Mouse (Mus musculus): ENCODE measurements around the gene Ucp3. TPM values are rescaled to one million over a fixed set of nuclear protein-coding genes. Genes with fewer than 3 reads are reported as not detected.

Ucp3 gene
- total and polyA plus RNA-seq, 2 experiments from 2014 or later = 0.16 TPM; not detected in 1

GRCm38 (mm10) chr7:100533503-100533902 lies 60.7 kb downstream of the Ucp3 start:
- H3K9me3 ChIP-seq (ENCODE audit: low read length) = no peaks in the 10 kb centered on the region
- H3K9ac ChIP-seq (replicated peaks; ENCODE audit: low read length, poor library complexity, severe bottlenecking) = no peak overlapping the region
- no peak overlapping the region for H3K4me2 ChIP-seq (ENCODE audit: low read depth, low read length, poor library complexity, severe bottlenecking)
- no peaks in the 10 kb centered on the region for H3K36me3 ChIP-seq (ENCODE audit: insufficient read depth, low read length)
- no peaks in the 10 kb centered on the region for H3K27me3 ChIP-seq (ENCODE audit: insufficient read depth, low read length)
- 68% methylated on average over 2 of the region's 2 CpGs for WGBS
- DNase-seq (ENCODE audit: low spot score) (no peak), ATAC-seq (ENCODE audit: low FRiP score) (no peak)
- no peaks in the 10 kb centered on the region; the same call in 1 of the 2 replicates for H3K4me1 ChIP-seq (ENCODE audit: insufficient read depth, low read length)
- no peak overlapping the region for H3K27ac ChIP-seq (ENCODE audit: low read depth, low read length)
- no peak overlapping the region for H3K4me3 ChIP-seq (ENCODE audit: low read depth, low read length)
- TF ChIP-seq CTCF (IDR thresholded peaks at IDR 0.05) = no peak

- WGBS = 75% methylated on average over 3 of the region's 3 CpGs
- no peak overlapping the region for H3K4me2 ChIP-seq (ENCODE audit: low read depth, low read length, poor library complexity, severe bottlenecking)
- no peaks in the 10 kb centered on the region for H3K27me3 ChIP-seq (ENCODE audit: insufficient read depth, low read length)
- DNase-seq (ENCODE audit: low spot score) (no peak), ATAC-seq (ENCODE audit: low FRiP score) (no peak)
- H3K4me1 ChIP-seq (ENCODE audit: insufficient read depth, low read length) = no peaks in the 10 kb centered on the region; the same call in 1 of the 2 replicates
- H3K9ac ChIP-seq (replicated peaks; ENCODE audit: low read length, poor library complexity, severe bottlenecking) = no peak overlapping the region
- no peaks in the 10 kb centered on the region for H3K9me3 ChIP-seq (ENCODE audit: low read length)
- no peak for TF ChIP-seq CTCF (IDR thresholded peaks at IDR 0.05)
- H3K27ac ChIP-seq (ENCODE audit: low read depth, low read length) = no peak overlapping the region
- H3K4me3 ChIP-seq (ENCODE audit: low read depth, low read length) = no peak overlapping the region
- H3K36me3 ChIP-seq (ENCODE audit: insufficient read depth, low read length) = peaks cover 2% of the 10 kb centered on the region; the same call in 1 of the 2 replicates
These were observed 61.4 kb downstream of the Ucp3 start for GRCm38 (mm10) chr7:100534216-100534615.

- H3K4me3 ChIP-seq (ENCODE audit: low read depth, low read length) = no peak overlapping the region
- DNase-seq (ENCODE audit: low spot score) = no peak
- no peak overlapping the region for H3K4me2 ChIP-seq (ENCODE audit: low read depth, low read length, poor library complexity, severe bottlenecking)
- ATAC-seq (ENCODE audit: low FRiP score) = no peak
- no peaks in the 10 kb centered on the region for H3K27me3 ChIP-seq (ENCODE audit: insufficient read depth, low read length)
- TF ChIP-seq CTCF (IDR thresholded peaks at IDR 0.05) = no peak
- WGBS = 77% methylated on average over 2 of the region's 2 CpGs
- peaks cover 10% of the 10 kb centered on the region; the same call in 1 of the 2 replicates for H3K36me3 ChIP-seq (ENCODE audit: insufficient read depth, low read length)
- no peak overlapping the region for H3K9ac ChIP-seq (replicated peaks; ENCODE audit: low read length, poor library complexity, severe bottlenecking)
- no peaks in the 10 kb centered on the region; the same call in 1 of the 2 replicates for H3K4me1 ChIP-seq (ENCODE audit: insufficient read depth, low read length)
- no peaks in the 10 kb centered on the region for H3K9me3 ChIP-seq (ENCODE audit: low read length)
- H3K27ac ChIP-seq (ENCODE audit: low read depth, low read length) = no peak overlapping the region
These were observed 63.0 kb downstream of the Ucp3 start for GRCm38 (mm10) chr7:100535831-100536230.

Other genes starting within 250 kb of the Ucp3 start
- 188 and 214 TPM in 2 replicates for gene Pgm2l1, start 245.6 kb upstream of the Ucp3 start, total RNA-seq (2014; rRNA removed)
- 38.6 and 46.2 TPM in 2 replicates for gene Pgm2l1, start 245.6 kb upstream of the Ucp3 start, polyA plus RNA-seq (2015; fragmentation: Nextera tagmentation; extraction: Ambion mirVana)
- 6.4 and 7.7 TPM in 2 replicates for gene P4ha3, start 187.5 kb upstream of the Ucp3 start, total RNA-seq (2014; rRNA removed)
- gene P4ha3, start 187.5 kb upstream of the Ucp3 start, polyA plus RNA-seq (2015; fragmentation: Nextera tagmentation; extraction: Ambion mirVana) = 2.6 and 3.9 TPM in 2 replicates
- gene C2cd3, start 100.8 kb upstream of the Ucp3 start, total RNA-seq (2014; rRNA removed) = 22.2 and 26.6 TPM in 2 replicates
- gene C2cd3, start 100.8 kb upstream of the Ucp3 start, polyA plus RNA-seq (2015; fragmentation: Nextera tagmentation; extraction: Ambion mirVana) = 8.1 and 8.5 TPM in 2 replicates
- 159 and 172 TPM in 2 replicates for gene Ppme1, start 100.7 kb upstream of the Ucp3 start, total RNA-seq (2014; rRNA removed)
- 149 and 161 TPM in 2 replicates for gene Ppme1, start 100.7 kb upstream of the Ucp3 start, polyA plus RNA-seq (2015; fragmentation: Nextera tagmentation; extraction: Ambion mirVana)
- 93.0 and 118 TPM in 2 replicates for gene Ucp2, start 20.3 kb downstream of the Ucp3 start, total RNA-seq (2014; rRNA removed)
- 99.5 and 99.9 TPM in 2 replicates for gene Ucp2, start 20.3 kb downstream of the Ucp3 start, polyA plus RNA-seq (2015; fragmentation: Nextera tagmentation; extraction: Ambion mirVana)
- gene Dnajb13, start 42.0 kb downstream of the Ucp3 start, total RNA-seq (2014; rRNA removed) = 4.1 and 4.3 TPM in 2 replicates
- gene Dnajb13, start 42.0 kb downstream of the Ucp3 start, polyA plus RNA-seq (2015; fragmentation: Nextera tagmentation; extraction: Ambion mirVana) = 2.9 and 3.2 TPM in 2 replicates
- gene Coa4, start 64.1 kb downstream of the Ucp3 start, total RNA-seq (2014; rRNA removed) = 3.9 and 7.5 TPM in 2 replicates
- gene Coa4, start 64.1 kb downstream of the Ucp3 start, polyA plus RNA-seq (2015; fragmentation: Nextera tagmentation; extraction: Ambion mirVana) = 5.7 and 6.5 TPM in 2 replicates
- gene Rab6a, start 134.4 kb downstream of the Ucp3 start, total RNA-seq (2014; rRNA removed) = 289 and 352 TPM in 2 replicates
- 340 and 363 TPM in 2 replicates for gene Rab6a, start 134.4 kb downstream of the Ucp3 start, polyA plus RNA-seq (2015; fragmentation: Nextera tagmentation; extraction: Ambion mirVana)
- gene Mrpl48, start 135.3 kb downstream of the Ucp3 start, total RNA-seq (2014; rRNA removed) = 33.9 and 47.8 TPM in 2 replicates
- 89.8 and 91.5 TPM in 2 replicates for gene Mrpl48, start 135.3 kb downstream of the Ucp3 start, polyA plus RNA-seq (2015; fragmentation: Nextera tagmentation; extraction: Ambion mirVana)
- gene Plekhb1, start 189.4 kb downstream of the Ucp3 start, total RNA-seq (2014; rRNA removed) = 25.4 and 46.1 TPM in 2 replicates
- gene Plekhb1, start 189.4 kb downstream of the Ucp3 start, polyA plus RNA-seq (2015; fragmentation: Nextera tagmentation; extraction: Ambion mirVana) = 25.4 and 29.9 TPM in 2 replicates
- gene Fam168a, start 233.6 kb downstream of the Ucp3 start, total RNA-seq (2014; rRNA removed) = 150 and 163 TPM in 2 replicates
- gene Fam168a, start 233.6 kb downstream of the Ucp3 start, polyA plus RNA-seq (2015; fragmentation: Nextera tagmentation; extraction: Ambion mirVana) = 105 and 106 TPM in 2 replicates